Mouse (Mus musculus) ovary, postnatal 36 days (tissue): ENCODE results near the gene Olfr577.

Experiments used
- DNase-seq: peaks from one replicate; pipeline ENCODE4 v3.0.0; 2022; ENCODE audit warnings: low spot score, mixed read lengths

Gene Olfr577

DNA sequence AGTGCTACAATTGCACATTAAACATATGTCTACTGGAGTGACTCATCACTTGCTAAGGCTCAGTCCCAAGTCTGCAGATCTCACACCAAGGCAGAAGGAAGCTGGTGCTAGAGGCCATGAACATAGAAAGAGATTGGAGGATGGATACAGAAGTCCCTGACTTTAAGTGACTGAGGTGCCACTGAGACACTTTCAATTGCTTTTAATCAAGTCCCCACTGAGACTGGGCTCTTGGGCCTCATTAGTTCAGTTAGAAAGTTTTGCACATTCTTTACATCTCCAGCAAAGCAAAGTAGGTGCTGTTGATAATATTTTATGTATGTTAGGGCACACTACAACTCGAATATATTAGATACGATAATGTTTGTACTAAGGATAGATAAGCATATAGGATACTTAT is at the start of gene Olfr577:
Olfr577 (minus strand) TSS at position 101 of the 400 bp plus-strand sequence.
- no peak for DNase-seq

DNA sequence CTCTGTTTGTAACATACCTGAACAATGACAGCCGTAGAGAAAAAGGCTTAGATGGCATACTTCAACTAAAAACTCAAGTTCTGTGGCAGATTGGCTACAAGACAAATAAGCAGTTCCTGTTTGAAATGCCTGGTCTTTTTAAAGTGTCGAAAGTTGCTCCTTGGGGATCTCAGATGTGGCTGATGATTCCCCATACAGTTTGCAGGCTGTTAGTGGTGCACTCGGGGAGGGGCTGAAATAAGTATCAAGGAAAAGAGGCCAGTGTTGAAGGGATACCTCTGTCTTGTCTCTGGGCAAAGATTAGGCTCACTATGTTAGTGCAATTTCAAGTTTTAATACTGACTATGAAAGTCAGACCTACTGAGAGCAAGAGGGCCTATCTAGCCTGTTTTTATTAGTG is 13.5 kb upstream of the Olfr577 start, which contains the start of gene Olfr578:
Olfr578 (minus strand) TSS at position 101 of the 400 bp plus-strand sequence.
- no peak for DNase-seq

DNA sequence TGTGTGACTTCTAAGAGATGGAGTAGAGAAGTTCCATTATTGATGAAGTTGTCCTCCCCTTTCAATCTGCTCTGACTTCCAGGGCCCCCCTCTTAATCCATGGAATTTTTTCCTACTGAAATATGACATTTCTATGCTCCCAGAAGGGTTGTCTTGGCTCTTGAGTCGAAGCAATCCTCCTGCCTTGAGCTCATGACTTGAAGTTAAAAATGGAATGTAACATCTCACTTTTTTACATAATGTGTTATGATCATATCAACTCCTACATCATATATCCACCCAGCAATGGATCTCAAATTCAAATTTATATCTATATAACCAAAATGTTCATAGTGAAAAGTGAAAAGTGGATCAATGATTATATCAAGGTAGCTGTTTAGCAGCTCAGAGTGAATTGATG is 1.3 kb downstream of the Olfr577 start:
- no peak for DNase-seq

DNA sequence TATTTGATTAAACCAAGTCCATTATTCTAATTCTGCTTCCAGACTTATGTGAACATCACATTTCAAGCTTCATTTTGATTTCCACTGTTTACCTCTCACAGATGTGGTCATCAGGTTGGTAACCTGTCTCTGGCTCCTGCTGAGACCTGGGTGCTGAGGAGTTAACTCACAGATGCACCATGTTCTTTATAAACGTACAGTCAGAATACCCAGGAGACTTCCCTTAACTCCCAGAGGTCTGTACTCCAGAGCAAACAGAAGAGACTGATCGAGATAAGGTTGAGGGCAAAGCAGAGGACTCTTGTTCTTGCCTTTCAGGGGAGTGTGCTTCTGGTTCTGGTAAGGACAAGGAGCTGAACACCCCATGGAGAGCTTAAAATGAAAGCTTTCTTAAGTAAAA is 13.4 kb downstream of the Olfr577 start, which contains the start of gene Olfr576:
Olfr576 (plus strand) TSS at position 301 of the 400 bp plus-strand sequence.
- no peak for DNase-seq

DNA sequence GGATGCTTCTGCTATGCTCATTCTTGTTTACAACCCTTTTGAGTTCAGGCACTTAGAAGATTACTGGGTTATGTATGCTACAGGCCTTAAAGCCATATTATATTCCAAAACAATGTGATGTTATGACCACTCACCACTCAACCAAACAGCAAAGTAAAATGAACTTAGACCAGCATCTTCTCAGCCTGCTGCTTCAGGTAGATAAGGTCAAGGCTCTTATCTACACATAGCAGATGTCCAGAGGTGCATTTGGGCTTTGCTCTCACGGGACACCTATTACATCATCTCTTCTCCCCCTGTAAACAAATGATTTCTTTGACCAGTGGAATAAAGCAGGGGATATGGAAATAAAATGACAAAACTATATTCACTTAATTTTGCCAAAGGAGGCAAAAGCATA is 17.1 kb downstream of the Olfr577 start, which contains the start of gene Olfr575:
Olfr575 (minus strand) TSS at position 183 of the 400 bp plus-strand sequence.
- no peak for DNase-seq

DNA sequence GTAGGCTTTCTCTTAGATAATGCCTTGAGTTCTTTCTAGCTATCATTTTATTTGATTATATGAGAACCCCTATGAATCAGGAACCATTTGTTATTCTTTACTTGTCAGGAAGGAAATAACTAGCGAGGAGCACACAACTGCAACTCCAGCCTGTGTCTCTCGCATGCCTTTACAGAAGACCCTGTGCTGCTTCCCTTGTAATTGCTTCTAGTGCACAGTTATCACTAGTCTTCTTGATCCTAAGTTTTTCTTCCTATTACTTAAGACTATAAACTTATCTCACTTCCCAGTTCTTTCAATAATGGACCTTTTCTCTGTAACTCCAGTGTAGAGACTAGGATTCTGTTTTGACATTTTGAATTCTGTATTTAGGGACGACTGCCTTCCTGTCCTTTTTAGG is 17.6 kb downstream of the Olfr577 start:
- no peak for DNase-seq

DNA sequence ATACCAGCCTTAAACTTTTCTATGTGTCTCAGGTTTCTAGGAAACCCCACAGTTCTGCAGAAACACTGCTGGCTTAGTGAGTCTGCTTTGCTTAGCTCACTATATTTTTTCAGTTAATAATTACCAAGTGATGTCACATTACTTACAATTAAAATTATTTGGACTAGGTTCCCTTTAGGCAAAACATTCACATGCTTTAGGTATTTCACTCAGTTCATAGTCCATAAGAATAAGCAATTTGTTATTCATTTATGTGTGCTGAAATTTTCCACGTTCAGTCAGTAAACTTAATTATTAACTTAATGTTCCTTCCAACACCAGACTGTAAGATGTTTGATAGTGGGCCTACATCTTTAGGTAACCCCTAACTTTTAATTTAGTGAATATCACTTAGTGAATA is 25.0 kb downstream of the Olfr577 start:
- DNase-seq, result no peak

DNA sequence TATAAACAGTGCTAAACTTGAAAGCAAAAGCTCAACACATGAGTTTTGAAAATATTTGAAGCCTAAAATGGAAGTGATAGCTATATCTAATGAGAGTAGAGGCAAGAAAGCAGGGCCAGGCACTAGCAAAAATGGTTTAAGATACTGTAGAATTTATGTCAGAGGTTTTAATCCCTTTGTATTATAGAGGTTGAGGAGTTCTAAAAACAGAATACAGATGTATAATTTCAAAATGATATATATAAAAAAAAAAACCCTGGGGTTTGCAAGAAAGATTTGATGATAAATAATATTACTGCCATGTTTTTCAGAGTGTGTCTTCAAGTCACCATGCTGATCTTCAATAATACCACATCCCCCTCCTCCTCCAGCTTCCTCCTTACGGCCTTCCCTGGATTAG is 27.6 kb downstream of the Olfr577 start, which contains the start of gene Olfr574:
Olfr574 (plus strand) TSS at position 301 of the 400 bp plus-strand sequence.
- DNase-seq, result no peak

DNA sequence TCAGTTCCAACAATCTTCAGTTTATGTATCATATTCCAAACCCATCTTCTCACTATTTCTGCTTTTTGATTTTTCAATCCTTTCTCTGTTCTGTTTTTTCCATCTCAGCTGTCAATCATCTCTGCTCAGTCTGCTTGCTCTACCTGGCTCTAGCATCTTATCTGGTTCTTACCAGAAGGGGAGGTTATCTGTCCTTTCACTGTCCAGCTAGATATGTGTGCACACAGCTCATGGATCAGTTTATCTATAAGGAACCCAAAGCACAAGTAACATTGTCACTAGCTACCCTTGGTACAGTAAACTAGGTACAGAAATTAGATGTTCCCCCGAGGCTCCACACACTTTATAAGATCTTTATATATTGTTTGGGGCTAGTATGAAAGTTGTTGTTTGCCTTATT is 32.3 kb downstream of the Olfr577 start:
- DNase-seq, result no peak

DNA sequence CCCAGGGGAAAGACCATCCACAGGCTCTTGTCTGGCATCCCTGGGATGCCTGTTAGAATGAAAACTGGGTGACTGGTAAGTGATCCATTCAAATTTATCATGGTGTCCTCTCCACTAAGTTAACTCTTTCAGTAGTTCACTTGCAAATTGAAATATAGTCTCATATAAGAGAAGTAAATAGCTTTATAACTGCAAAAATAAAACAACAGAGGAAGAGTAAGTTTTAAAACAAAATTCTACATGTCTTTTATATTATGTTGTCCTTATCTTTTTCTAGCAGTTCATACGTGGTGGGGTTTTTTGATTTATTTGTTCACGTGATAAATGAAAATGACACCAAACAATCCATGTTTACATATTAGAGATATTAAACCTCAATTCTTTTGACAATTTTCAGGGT is 33.3 kb downstream of the Olfr577 start, which contains the start of gene Olfr573-ps1:
Olfr573-ps1 (minus strand) TSS at position 101 of the 400 bp plus-strand sequence.
- no peak for DNase-seq

DNA sequence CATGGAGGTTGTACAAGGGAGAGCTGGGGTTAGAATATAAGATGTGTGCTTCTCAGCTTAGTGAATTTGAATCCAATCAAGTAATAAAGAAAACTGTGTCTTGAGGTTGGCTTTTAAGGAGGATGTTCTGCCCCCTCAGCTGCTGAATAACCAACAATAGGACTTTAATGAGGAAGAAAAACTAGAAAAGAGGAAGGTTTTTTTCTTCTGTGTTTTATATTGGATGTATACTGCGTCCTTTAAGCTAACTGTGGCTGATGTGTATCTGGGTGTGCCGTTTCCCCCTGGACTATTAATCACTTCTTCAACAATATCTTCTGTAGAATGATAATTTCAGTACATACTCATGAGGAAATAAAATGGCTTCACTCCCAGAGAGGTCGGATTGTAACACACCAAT is 48.6 kb downstream of the Olfr577 start:
- DNase-seq, result no peak

DNA sequence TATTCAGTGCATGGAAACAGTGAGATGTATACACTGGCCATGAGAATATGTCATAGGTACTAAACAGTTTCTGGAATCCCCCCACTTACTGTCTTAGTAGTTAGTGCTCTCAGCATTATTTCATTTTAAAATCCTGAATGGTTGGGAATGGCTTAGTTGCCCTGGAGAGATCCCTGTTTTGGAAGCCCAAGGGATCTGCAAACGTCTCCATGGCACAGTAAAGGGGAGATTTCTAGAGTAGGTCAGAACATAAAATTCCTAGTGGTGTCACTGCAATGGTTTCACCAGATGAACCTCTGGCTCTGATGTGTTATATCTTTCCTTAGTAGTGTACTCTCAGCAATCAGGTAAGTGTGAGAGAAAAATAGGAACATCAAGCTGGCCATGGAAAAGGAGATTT is 51.6 kb downstream of the Olfr577 start, which contains the start of gene Olfr572:
Olfr572 (plus strand) TSS at position 301 of the 400 bp plus-strand sequence.
- no peak for DNase-seq
